Mouse (Mus musculus): ENCODE data around the gene Cux1. TPM values are rescaled to one million over a fixed set of nuclear protein-coding genes. Genes with fewer than 3 reads are reported as not detected.

The Cux1 gene
- polyA plus RNA-seq, 1 experiment, result 164 TPM

- no peaks in the 10 kb centered on the region for H3K4me1 ChIP-seq (replicated peaks; ENCODE audit: control insufficient read depth, insufficient read depth, low read length)
- H3K4me3 ChIP-seq (ENCODE audit: control insufficient read depth, insufficient read depth, low read length), result no peak overlapping the region
- H3K27me3 ChIP-seq (ENCODE audit: control insufficient read depth, insufficient read depth, low read length), result no peaks in the 10 kb centered on the region
- H3K36me3 ChIP-seq (ENCODE audit: control insufficient read depth, insufficient read depth, low read length), result peaks cover 66% of the 10 kb centered on the region
- DNase-seq, result no peak
- TF ChIP-seq CTCF (IDR thresholded peaks at IDR 0.05; ENCODE audit: borderline replicate concordance, control insufficient read depth, extremely low read depth, insufficient read depth, low read length, poor library complexity) (no peak), POLR2A (IDR thresholded peaks at IDR 0.05; ENCODE audit: control insufficient read depth, extremely low read depth, insufficient read depth, low read length, poor library complexity) (no peak)
- WGBS, result 92% methylated on average over 6 of the region's 6 CpGs
- H3K27ac ChIP-seq (ENCODE audit: control insufficient read depth, insufficient read depth, low read length), result no peak overlapping the region
Measured at GRCm38 (mm10) chr5:136288351-136289081, 278.8 kb downstream of the Cux1 start.

- TF ChIP-seq CTCF (IDR thresholded peaks at IDR 0.05; ENCODE audit: borderline replicate concordance, control insufficient read depth, extremely low read depth, insufficient read depth, low read length, poor library complexity), result no peak
- TF ChIP-seq POLR2A (IDR thresholded peaks at IDR 0.05; ENCODE audit: control insufficient read depth, extremely low read depth, insufficient read depth, low read length, poor library complexity), result no peak
- Histone ChIP-seq H3K4me3 (ENCODE audit: control insufficient read depth, insufficient read depth, low read length) (no peak overlapping the region), H3K36me3 (ENCODE audit: control insufficient read depth, insufficient read depth, low read length) (peaks cover 78% of the 10 kb centered on the region), H3K27ac (ENCODE audit: control insufficient read depth, insufficient read depth, low read length) (no peak overlapping the region), H3K4me1 (replicated peaks; ENCODE audit: control insufficient read depth, insufficient read depth, low read length) (no peaks in the 10 kb centered on the region), H3K27me3 (ENCODE audit: control insufficient read depth, insufficient read depth, low read length) (no peaks in the 10 kb centered on the region)
- DNase-seq, result no peak
- 86% methylated on average over 6 of the region's 6 CpGs for WGBS
Measured at GRCm38 (mm10) chr5:136286566-136286965, 280.7 kb downstream of the Cux1 start.

GRCm38 (mm10) chr5:136285106-136285505, 282.2 kb downstream of the Cux1 start:
- no peak for DNase-seq
- WGBS, result 95% methylated on average over 7 of the region's 7 CpGs
- no peak for TF ChIP-seq CTCF (IDR thresholded peaks at IDR 0.05; ENCODE audit: borderline replicate concordance, control insufficient read depth, extremely low read depth, insufficient read depth, low read length, poor library complexity)
- no peak for TF ChIP-seq POLR2A (IDR thresholded peaks at IDR 0.05; ENCODE audit: control insufficient read depth, extremely low read depth, insufficient read depth, low read length, poor library complexity)
- Histone ChIP-seq H3K4me1 (replicated peaks; ENCODE audit: control insufficient read depth, insufficient read depth, low read length) (no peaks in the 10 kb centered on the region), H3K4me3 (ENCODE audit: control insufficient read depth, insufficient read depth, low read length) (no peak overlapping the region), H3K36me3 (ENCODE audit: control insufficient read depth, insufficient read depth, low read length) (peaks cover 78% of the 10 kb centered on the region), H3K27ac (ENCODE audit: control insufficient read depth, insufficient read depth, low read length) (no peak overlapping the region), H3K27me3 (ENCODE audit: control insufficient read depth, insufficient read depth, low read length) (no peaks in the 10 kb centered on the region)

GRCm38 (mm10) chr5:136281351-136281750, 285.9 kb downstream of the Cux1 start:
- TF ChIP-seq CTCF (IDR thresholded peaks at IDR 0.05; ENCODE audit: borderline replicate concordance, control insufficient read depth, extremely low read depth, insufficient read depth, low read length, poor library complexity) (no peak), POLR2A (IDR thresholded peaks at IDR 0.05; ENCODE audit: control insufficient read depth, extremely low read depth, insufficient read depth, low read length, poor library complexity) (no peak)
- peak; percentile 8 for DNase-seq
- WGBS, result 88% methylated on average over 6 of the region's 6 CpGs
- H3K4me1 ChIP-seq (replicated peaks; ENCODE audit: control insufficient read depth, insufficient read depth, low read length), result no peaks in the 10 kb centered on the region
- no peaks in the 10 kb centered on the region for H3K27me3 ChIP-seq (ENCODE audit: control insufficient read depth, insufficient read depth, low read length)
- no peak overlapping the region for H3K4me3 ChIP-seq (ENCODE audit: control insufficient read depth, insufficient read depth, low read length)
- peaks cover 97% of the 10 kb centered on the region for H3K36me3 ChIP-seq (ENCODE audit: control insufficient read depth, insufficient read depth, low read length)
- no peak overlapping the region for H3K27ac ChIP-seq (ENCODE audit: control insufficient read depth, insufficient read depth, low read length)

GRCm38 (mm10) chr5:136274739-136275138, 292.6 kb downstream of the Cux1 start:
- 99% methylated on average over 43 of the region's 43 CpGs for WGBS
- no peak overlapping the region for H3K4me3 ChIP-seq (ENCODE audit: control insufficient read depth, insufficient read depth, low read length)
- no peak for TF ChIP-seq POLR2A (IDR thresholded peaks at IDR 0.05; ENCODE audit: control insufficient read depth, extremely low read depth, insufficient read depth, low read length, poor library complexity)
- no peak for TF ChIP-seq CTCF (IDR thresholded peaks at IDR 0.05; ENCODE audit: borderline replicate concordance, control insufficient read depth, extremely low read depth, insufficient read depth, low read length, poor library complexity)
- no peaks in the 10 kb centered on the region for H3K4me1 ChIP-seq (replicated peaks; ENCODE audit: control insufficient read depth, insufficient read depth, low read length)
- DNase-seq, result no peak
- no peaks in the 10 kb centered on the region for H3K27me3 ChIP-seq (ENCODE audit: control insufficient read depth, insufficient read depth, low read length)
- H3K36me3 ChIP-seq (ENCODE audit: control insufficient read depth, insufficient read depth, low read length), result peaks cover 85% of the 10 kb centered on the region
- H3K27ac ChIP-seq (ENCODE audit: control insufficient read depth, insufficient read depth, low read length), result no peak overlapping the region

GRCm38 (mm10) chr5:136269937-136270336, 297.4 kb downstream of the Cux1 start:
- Histone ChIP-seq H3K4me1 (replicated peaks; ENCODE audit: control insufficient read depth, insufficient read depth, low read length) (no peaks in the 10 kb centered on the region), H3K36me3 (ENCODE audit: control insufficient read depth, insufficient read depth, low read length) (peaks cover 40% of the 10 kb centered on the region), H3K4me3 (ENCODE audit: control insufficient read depth, insufficient read depth, low read length) (no peak overlapping the region), H3K27ac (ENCODE audit: control insufficient read depth, insufficient read depth, low read length) (no peak overlapping the region), H3K27me3 (ENCODE audit: control insufficient read depth, insufficient read depth, low read length) (no peaks in the 10 kb centered on the region)
- TF ChIP-seq CTCF (IDR thresholded peaks at IDR 0.05; ENCODE audit: borderline replicate concordance, control insufficient read depth, extremely low read depth, insufficient read depth, low read length, poor library complexity), result no peak
- no peak for DNase-seq
- over 99% methylated on average over 4 of the region's 4 CpGs for WGBS

GRCm38 (mm10) chr5:136266077-136266476, 301.2 kb downstream of the Cux1 start:
- H3K27ac ChIP-seq (ENCODE audit: control insufficient read depth, insufficient read depth, low read length), result no peak overlapping the region
- no peak overlapping the region for H3K4me3 ChIP-seq (ENCODE audit: control insufficient read depth, insufficient read depth, low read length)
- WGBS, result 95% methylated on average over 7 of the region's 7 CpGs
- no peak for DNase-seq
- H3K4me1 ChIP-seq (replicated peaks; ENCODE audit: control insufficient read depth, insufficient read depth, low read length), result no peaks in the 10 kb centered on the region
- peaks cover 5% of the 10 kb centered on the region; the same call in 1 of the 2 replicates for H3K36me3 ChIP-seq (ENCODE audit: control insufficient read depth, insufficient read depth, low read length)
- TF ChIP-seq CTCF (IDR thresholded peaks at IDR 0.05; ENCODE audit: borderline replicate concordance, control insufficient read depth, extremely low read depth, insufficient read depth, low read length, poor library complexity), result no peak
- TF ChIP-seq POLR2A (IDR thresholded peaks at IDR 0.05; ENCODE audit: control insufficient read depth, extremely low read depth, insufficient read depth, low read length, poor library complexity), result no peak
- H3K27me3 ChIP-seq (ENCODE audit: control insufficient read depth, insufficient read depth, low read length), result no peaks in the 10 kb centered on the region
